Mouse (Mus musculus): ENCODE measurements at regions not wholly inside any gene's neighbourhood (a gene's known extent, or its start where the extent isn't known, plus 50 kb on each side); places are given as distances from the start of the nearest gene placed in this dataset.

GRCm38 (mm10) chr3:144323524-144323923, 118.5 kb upstream of the Lmo4 start:
- DNase-seq, result no peak

GRCm38 (mm10) chr3:144319468-144320205, 114.6 kb upstream of the Lmo4 start:
- DNase-seq, result no peak

GRCm38 (mm10) chr3:144318761-144319467, 113.9 kb upstream of the Lmo4 start:
- DNase-seq, result no peak

GRCm38 (mm10) chr3:144310748-144311147, 105.7 kb upstream of the Lmo4 start:
- DNase-seq, result no peak

- no peak for DNase-seq
These were observed 103.6 kb upstream of the Lmo4 start for GRCm38 (mm10) chr3:144308616-144309015.

GRCm38 (mm10) chr3:144307557-144307956, 102.5 kb upstream of the Lmo4 start:
- DNase-seq, result no peak

- DNase-seq, result no peak
These were observed 100.4 kb upstream of the Lmo4 start for GRCm38 (mm10) chr3:144305456-144305855.

- no peak for DNase-seq
These were observed 99.9 kb upstream of the Lmo4 start for GRCm38 (mm10) chr3:144304924-144305323.

- DNase-seq, result no peak
These were observed 97.6 kb upstream of the Lmo4 start for GRCm38 (mm10) chr3:144302626-144303025.

- no peak for DNase-seq
These were observed 96.0 kb upstream of the Lmo4 start for GRCm38 (mm10) chr3:144301068-144301467.

- no peak for DNase-seq
These were observed 94.2 kb upstream of the Lmo4 start for GRCm38 (mm10) chr3:144299239-144299638.

- DNase-seq, result no peak
These were observed 84.5 kb upstream of the Lmo4 start for GRCm38 (mm10) chr3:144289489-144289888.

GRCm38 (mm10) chr3:144286100-144286499, 81.1 kb upstream of the Lmo4 start:
- DNase-seq, result no peak

GRCm38 (mm10) chr3:144284326-144284725, 79.3 kb upstream of the Lmo4 start:
- no peak for DNase-seq

- DNase-seq, result no peak
These were observed 68.1 kb upstream of the Lmo4 start for GRCm38 (mm10) chr3:144273115-144273514.

- no peak for DNase-seq
These were observed 65.2 kb upstream of the Lmo4 start for GRCm38 (mm10) chr3:144270206-144270605.

GRCm38 (mm10) chr3:144264554-144264953, 59.5 kb upstream of the Lmo4 start:
- no peak for DNase-seq

- no peak for DNase-seq
These were observed 55.9 kb upstream of the Lmo4 start for GRCm38 (mm10) chr3:144260886-144261285.

- DNase-seq, result no peak
These were observed 52.9 kb upstream of the Lmo4 start for GRCm38 (mm10) chr3:144257714-144258517.

GRCm38 (mm10) chr3:144257196-144257595, 52.2 kb upstream of the Lmo4 start:
- no peak for DNase-seq

- DNase-seq, result no peak
These were observed 50.9 kb upstream of the Lmo4 start for GRCm38 (mm10) chr3:144255596-144256550.
